Mouse (Mus musculus) neural tube, embryonic 15.5 days (tissue): ENCODE measurements around the gene Prdx2. TPM values are rescaled to one million over a fixed set of nuclear protein-coding genes. Genes with fewer than 3 reads are reported as not detected.

ENCODE experiments used
- ATAC-seq: fragments of 200-750 bp; cut with Nextera tagmentation; 2 replicates; pipeline ENCODE4 v1.8.0; 2017; ENCODE audit warnings: mild to moderate bottlenecking, moderate TSS enrichment, moderate library complexity; ENCODE audit not compliant: low FRiP score
- H3K27ac ChIP-seq: fragments of 300-500 bp; sonication (generic); replicated peaks from 2 replicates; pipeline ENCODE4 v1.5.1; 2015; ENCODE audit warnings: mild to moderate bottlenecking, inconsistent platforms
- H3K27me3 ChIP-seq: fragments of 300-500 bp; sonication (generic); replicated peaks from 2 replicates; pipeline ENCODE4 v1.6.1; 2015; ENCODE audit warnings: inconsistent platforms
- H3K36me3 ChIP-seq: fragments of 300-500 bp; sonication (generic); 2 replicates; pipeline ENCODE4 v1.6.1; 2015; ENCODE audit warnings: inconsistent platforms
- H3K4me1 ChIP-seq: fragments of 300-500 bp; sonication (generic); 2 replicates; pipeline ENCODE4 v1.6.1; 2015; ENCODE audit warnings: inconsistent platforms
- H3K4me2 ChIP-seq: fragments of 300-500 bp; sonication (generic); 2 replicates; pipeline ENCODE4 v1.6.1; 2015; ENCODE audit warnings: inconsistent platforms, mild to moderate bottlenecking, moderate library complexity
- H3K4me3 ChIP-seq: fragments of 300-500 bp; sonication (generic); replicated peaks from 2 replicates; pipeline ENCODE4 v1.5.1; 2015; ENCODE audit warnings: mild to moderate bottlenecking, inconsistent platforms
- H3K9ac ChIP-seq: fragments of 300-500 bp; sonication (generic); replicated peaks from 2 replicates; pipeline ENCODE4 v1.6.1; 2015; ENCODE audit warnings: mild to moderate bottlenecking, inconsistent platforms
- H3K9me3 ChIP-seq: fragments of 300-500 bp; sonication (generic); replicated peaks from 2 replicates; pipeline ENCODE4 v1.6.1; 2016; ENCODE audit warnings: inconsistent platforms
- WGBS: fragments of 180-500 bp; shearing (Covaris S2); methylation state at CpG from one replicate; pipeline ENCODE4 v1.1.7; 2015; ENCODE audit warnings: mixed read lengths; 5-methylcytosine and 5-hydroxymethylcytosine counted together
- polyA plus RNA-seq: library from polyadenylated mRNA; unstranded; fragments of >200 nt; fragmentation: Nextera tagmentation; extraction: Ambion mirVana; gene quantifications from 2 replicates; pipeline ENCODE4 v1.2.1, GENCODE M21; 2015

Prdx2 gene
- polyA plus RNA-seq, 1 experiment from 2014 or later, result 1,070 TPM

GRCm38 (mm10) chr8:84936962-84937546 is 32.3 kb upstream of the Prdx2 start, which contains the start of gene Mast1:
Gene Mast1 (minus strand): TSS chr8:84937359.
- Histone ChIP-seq H3K27me3 (0 out of 2 replicates have a peak, but pooled peaks cover 4% of the 10 kb centered on the region), H3K27ac (peak within 1 kb of the TSS; percentile 96), H3K36me3 (peaks cover 8% of the 10 kb centered on the region; the same call in 1 of the 2 replicates), H3K9me3 (no peaks in the 10 kb centered on the region), H3K9ac (peak within 1 kb of the TSS; percentile 99), H3K4me2 (peak within 1 kb of the TSS; percentile 90), H3K4me3 (peak within 1 kb of the TSS; percentile 85), H3K4me1 (peaks cover 34% of the 10 kb centered on the region)
- ATAC-seq, result peak; percentile 68
- WGBS, result 3% methylated on average over 46 of the region's 50 CpGs

- Histone ChIP-seq H3K4me2 (peak overlapping the region; percentile 90), H3K9me3 (no peaks in the 10 kb centered on the region), H3K27me3 (0 out of 2 replicates have a peak, but pooled peaks cover 4% of the 10 kb centered on the region), H3K9ac (peak overlapping the region; percentile 99), H3K36me3 (no peaks in the 10 kb centered on the region), H3K27ac (peak overlapping the region; percentile 96), H3K4me3 (peak overlapping the region; percentile 85), H3K4me1 (peaks cover 34% of the 10 kb centered on the region)
- WGBS, result 64% methylated on average over 13 of the region's 13 CpGs
- no peak for ATAC-seq
These were observed 31.5 kb upstream of the Prdx2 start for GRCm38 (mm10) chr8:84937620-84938485.

GRCm38 (mm10) chr8:84943699-84944098 is 25.7 kb upstream of the Prdx2 start:
- H3K27ac ChIP-seq, result no peak overlapping the region
- H3K36me3 ChIP-seq, result no peaks in the 10 kb centered on the region
- no peak overlapping the region for H3K9ac ChIP-seq
- peak overlapping the region; percentile 59; the same call in 1 of the 2 replicates for H3K4me3 ChIP-seq
- peaks cover 36% of the 10 kb centered on the region for H3K4me1 ChIP-seq
- ATAC-seq, result no peak
- WGBS, result 21% methylated on average over 4 of the region's 4 CpGs
- no peaks in the 10 kb centered on the region for H3K9me3 ChIP-seq
- peaks cover 30% of the 10 kb centered on the region for H3K27me3 ChIP-seq
- peak overlapping the region; percentile 77 for H3K4me2 ChIP-seq

- peak overlapping the region; percentile 59 for H3K4me3 ChIP-seq
- WGBS, result 2% methylated on average over 26 of the region's 26 CpGs
- peak overlapping the region; percentile 77 for H3K4me2 ChIP-seq
- H3K9me3 ChIP-seq, result no peaks in the 10 kb centered on the region
- H3K9ac ChIP-seq, result 0 out of 2 replicates have a peak overlapping the region, but pooled peaks have one; percentile 76
- peak; percentile 35 for ATAC-seq
- peak overlapping the region; percentile 86 for H3K27ac ChIP-seq
- peaks cover 36% of the 10 kb centered on the region for H3K4me1 ChIP-seq
- no peaks in the 10 kb centered on the region for H3K36me3 ChIP-seq
- peaks cover 32% of the 10 kb centered on the region for H3K27me3 ChIP-seq
These were observed 24.8 kb upstream of the Prdx2 start for GRCm38 (mm10) chr8:84944478-84945160.

GRCm38 (mm10) chr8:84945235-84945632 is 24.2 kb upstream of the Prdx2 start:
- Histone ChIP-seq H3K27me3 (peaks cover 37% of the 10 kb centered on the region), H3K9ac (peak overlapping the region; percentile 76), H3K36me3 (no peaks in the 10 kb centered on the region), H3K27ac (peak overlapping the region; percentile 86), H3K4me2 (peak overlapping the region; percentile 77), H3K9me3 (no peaks in the 10 kb centered on the region), H3K4me3 (peak overlapping the region; percentile 59), H3K4me1 (peaks cover 36% of the 10 kb centered on the region)
- ATAC-seq, result peak; percentile 75
- 3% methylated on average over 11 of the region's 11 CpGs for WGBS

GRCm38 (mm10) chr8:84945633-84946527 is 23.5 kb upstream of the Prdx2 start:
- Histone ChIP-seq H3K27me3 (peaks cover 44% of the 10 kb centered on the region), H3K27ac (peak overlapping the region; percentile 86), H3K4me1 (peaks cover 36% of the 10 kb centered on the region), H3K9ac (peak overlapping the region; percentile 76), H3K4me2 (peak overlapping the region; percentile 77), H3K36me3 (no peaks in the 10 kb centered on the region), H3K9me3 (no peaks in the 10 kb centered on the region), H3K4me3 (peak overlapping the region; percentile 59)
- ATAC-seq, result peak; percentile 72
- WGBS, result under 1% methylated on average over 50 of the region's 67 CpGs

- Histone ChIP-seq H3K9ac (peak within 1 kb of the TSS; percentile 76), H3K4me1 (peaks cover 36% of the 10 kb centered on the region), H3K36me3 (no peaks in the 10 kb centered on the region), H3K4me2 (peak within 1 kb of the TSS; percentile 77), H3K9me3 (no peaks in the 10 kb centered on the region), H3K4me3 (peak within 1 kb of the TSS; percentile 59), H3K27me3 (peaks cover 45% of the 10 kb centered on the region), H3K27ac (peak within 1 kb of the TSS; percentile 86)
- 8% methylated on average over 17 of the region's 17 CpGs for WGBS
- ATAC-seq, result peak; percentile 35; the same call in 1 of the 2 replicates
These were observed 22.7 kb upstream of the Prdx2 start, which contains the start of gene Rtbdn for GRCm38 (mm10) chr8:84946528-84947240. Gene Rtbdn (plus strand): TSS chr8:84946991.

- Histone ChIP-seq H3K4me2 (peak overlapping the region; percentile 77), H3K27me3 (peaks cover 48% of the 10 kb centered on the region), H3K27ac (peak overlapping the region; percentile 86; the same call in 1 of the 2 replicates), H3K9me3 (no peaks in the 10 kb centered on the region), H3K4me1 (peaks cover 36% of the 10 kb centered on the region), H3K4me3 (peak overlapping the region; percentile 59), H3K9ac (no peak overlapping the region), H3K36me3 (no peaks in the 10 kb centered on the region)
- no peak for ATAC-seq
- WGBS, result 14% methylated on average over 9 of the region's 9 CpGs
These were observed 22.2 kb upstream of the Prdx2 start for GRCm38 (mm10) chr8:84947241-84947545.

- Histone ChIP-seq H3K9ac (no peak overlapping the region), H3K36me3 (no peaks in the 10 kb centered on the region), H3K4me3 (no peak overlapping the region), H3K4me1 (peaks cover 25% of the 10 kb centered on the region), H3K27ac (no peak overlapping the region), H3K27me3 (peaks cover 46% of the 10 kb centered on the region), H3K9me3 (no peaks in the 10 kb centered on the region), H3K4me2 (no peak overlapping the region)
- WGBS, result 20% methylated on average over 12 of the region's 12 CpGs
- ATAC-seq, result no peak
These were observed 19.6 kb upstream of the Prdx2 start for GRCm38 (mm10) chr8:84949753-84950152.

- peaks cover 2% of the 10 kb centered on the region for H3K36me3 ChIP-seq
- H3K27ac ChIP-seq, result no peak overlapping the region
- no peak for ATAC-seq
- H3K9ac ChIP-seq, result peak overlapping the region; percentile 23; the same call in 1 of the 2 replicates
- H3K27me3 ChIP-seq, result peaks cover 38% of the 10 kb centered on the region
- H3K4me3 ChIP-seq, result no peak overlapping the region
- no peak overlapping the region; the same call in 1 of the 2 replicates for H3K4me2 ChIP-seq
- H3K4me1 ChIP-seq, result no peaks in the 10 kb centered on the region
- H3K9me3 ChIP-seq, result no peaks in the 10 kb centered on the region
- 8% methylated on average over 18 of the region's 18 CpGs for WGBS
These were observed 16.7 kb upstream of the Prdx2 start for GRCm38 (mm10) chr8:84952612-84953255.
